Mouse (Mus musculus) retina, adult 2 months (tissue): ENCODE measurements around the gene Fxyd5.

Experiments
- DNase-seq: peaks from one replicate; pipeline ENCODE4 v3.0.0-alpha.2; 2012; ENCODE audit warnings: low read depth, low spot score

The Fxyd5 gene

GRCm38 (mm10) chr7:31063074-31063560 is 20.8 kb upstream of the Fxyd5 start:
- DNase-seq: no peak

DNA sequence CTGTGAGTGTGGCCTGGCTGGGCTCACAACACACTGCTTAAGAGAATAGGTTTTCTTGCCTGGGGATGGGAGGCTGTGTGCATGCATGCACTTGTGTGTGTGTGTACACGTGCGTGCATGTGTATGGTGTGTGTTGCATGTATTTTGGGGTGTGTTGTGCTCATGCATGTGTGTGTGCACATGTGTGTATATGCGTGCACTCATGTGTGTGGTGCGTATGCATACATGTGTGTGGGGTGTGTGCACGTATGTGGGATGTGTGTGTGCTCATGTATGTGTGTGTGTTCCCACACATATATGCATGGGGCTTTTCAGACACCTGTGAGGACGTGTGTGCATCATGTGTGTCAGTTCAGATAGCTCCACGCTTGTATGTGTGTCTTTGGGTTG is 18.3 kb upstream of the Fxyd5 start:
- no peak for DNase-seq

GRCm38 (mm10) chr7:31059919-31060620 is 17.8 kb upstream of the Fxyd5 start:
- DNase-seq: no peak

- no peak for DNase-seq
Observed at GRCm38 (mm10) chr7:31059108-31059507, 16.8 kb upstream of the Fxyd5 start, which contains the start of gene Lgi4. Gene Lgi4 (plus strand): TSS chr7:31059342.

- DNase-seq: no peak
Observed at GRCm38 (mm10) chr7:31058211-31058610, 15.9 kb upstream of the Fxyd5 start.

DNA sequence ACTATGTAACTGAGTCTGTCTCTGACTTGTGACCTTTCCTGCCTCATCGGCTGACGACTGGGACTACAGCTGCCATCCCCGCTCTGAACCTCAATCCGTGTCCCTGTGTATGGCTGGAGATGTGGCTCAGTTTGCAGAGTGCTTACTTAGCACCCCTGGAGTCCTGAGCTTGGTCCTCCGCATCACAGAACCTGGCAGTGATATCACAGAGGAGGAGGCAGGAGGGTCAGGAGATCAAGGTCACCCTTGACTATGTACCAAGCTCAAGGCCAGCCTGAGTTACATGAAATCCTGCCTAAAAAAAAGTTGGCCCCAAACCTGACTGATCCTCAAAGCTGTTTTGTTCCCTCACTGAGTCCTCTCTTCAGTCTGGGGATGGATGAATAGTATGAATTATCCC is 15.4 kb upstream of the Fxyd5 start:
- DNase-seq: no peak

- DNase-seq: no peak
Observed at GRCm38 (mm10) chr7:31057071-31057470, 14.8 kb upstream of the Fxyd5 start, which contains the start of gene Fxyd1. Gene Fxyd1 (minus strand): TSS chr7:31057199.

DNA sequence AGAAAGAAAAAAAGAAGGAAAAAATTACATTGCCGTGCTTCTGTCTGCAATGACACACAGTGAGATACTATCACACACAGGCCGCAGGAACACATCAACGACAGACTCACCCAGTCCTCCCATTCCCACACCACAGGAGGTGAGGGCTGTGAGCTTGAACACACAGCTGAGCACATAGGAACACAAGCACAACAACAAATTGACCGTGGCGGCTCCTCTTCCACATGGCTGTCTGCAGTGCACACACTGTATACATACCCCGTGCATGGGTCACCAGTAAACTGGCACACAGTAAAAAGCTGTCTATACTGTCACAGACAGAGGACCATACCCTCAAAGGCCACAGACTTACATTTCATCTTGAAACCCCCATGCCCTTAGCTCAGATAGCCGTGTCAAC is 14.2 kb upstream of the Fxyd5 start:
- DNase-seq: no peak

DNA sequence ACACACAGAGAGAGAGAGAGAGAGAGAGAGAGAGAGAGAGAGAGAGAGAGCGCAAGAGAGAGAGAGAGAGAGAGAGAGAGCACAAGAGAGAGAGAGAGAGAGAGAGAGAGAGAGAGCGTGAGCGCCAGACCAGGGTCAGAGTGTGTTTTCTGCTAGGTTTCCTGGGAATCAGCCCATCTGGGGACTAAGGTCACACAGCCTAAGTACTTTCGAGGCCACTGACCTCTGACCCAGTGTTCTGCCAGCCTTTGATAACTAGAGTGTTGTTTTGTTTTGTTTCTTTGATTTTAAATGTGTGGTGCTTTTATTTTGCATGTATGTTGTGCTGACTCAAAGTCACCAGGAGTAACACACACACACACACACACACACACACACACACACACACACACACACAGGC is 13.6 kb upstream of the Fxyd5 start:
- DNase-seq: no peak

DNA sequence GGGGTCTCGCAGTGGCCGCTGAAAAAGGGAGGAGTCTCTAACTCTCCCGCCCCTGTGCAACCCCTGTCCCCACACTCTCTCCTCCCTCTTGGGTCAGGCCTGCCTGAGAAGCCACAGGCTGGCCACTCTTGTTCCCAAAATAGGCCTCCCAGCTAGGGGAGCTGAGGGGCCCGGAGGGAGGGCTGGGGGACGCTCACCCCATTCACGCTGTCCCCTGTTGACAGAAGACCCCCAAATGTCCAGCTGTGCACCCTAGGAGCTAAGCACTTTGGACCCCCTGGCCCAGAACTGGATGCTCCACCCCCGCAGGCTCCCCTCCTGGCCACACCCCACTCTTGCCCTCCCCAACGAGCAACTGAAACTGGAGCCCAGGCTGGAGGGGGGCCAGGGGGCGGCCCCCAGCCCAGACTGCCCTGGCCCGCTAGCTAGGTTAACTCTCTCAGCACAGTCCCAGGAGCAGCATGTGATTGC is 13.1 kb upstream of the Fxyd5 start:
- no peak for DNase-seq

GRCm38 (mm10) chr7:31054661-31055320 is 12.5 kb upstream of the Fxyd5 start:
- DNase-seq: no peak

- DNase-seq: no peak
Observed at GRCm38 (mm10) chr7:31053882-31054447, 11.7 kb upstream of the Fxyd5 start.

DNA sequence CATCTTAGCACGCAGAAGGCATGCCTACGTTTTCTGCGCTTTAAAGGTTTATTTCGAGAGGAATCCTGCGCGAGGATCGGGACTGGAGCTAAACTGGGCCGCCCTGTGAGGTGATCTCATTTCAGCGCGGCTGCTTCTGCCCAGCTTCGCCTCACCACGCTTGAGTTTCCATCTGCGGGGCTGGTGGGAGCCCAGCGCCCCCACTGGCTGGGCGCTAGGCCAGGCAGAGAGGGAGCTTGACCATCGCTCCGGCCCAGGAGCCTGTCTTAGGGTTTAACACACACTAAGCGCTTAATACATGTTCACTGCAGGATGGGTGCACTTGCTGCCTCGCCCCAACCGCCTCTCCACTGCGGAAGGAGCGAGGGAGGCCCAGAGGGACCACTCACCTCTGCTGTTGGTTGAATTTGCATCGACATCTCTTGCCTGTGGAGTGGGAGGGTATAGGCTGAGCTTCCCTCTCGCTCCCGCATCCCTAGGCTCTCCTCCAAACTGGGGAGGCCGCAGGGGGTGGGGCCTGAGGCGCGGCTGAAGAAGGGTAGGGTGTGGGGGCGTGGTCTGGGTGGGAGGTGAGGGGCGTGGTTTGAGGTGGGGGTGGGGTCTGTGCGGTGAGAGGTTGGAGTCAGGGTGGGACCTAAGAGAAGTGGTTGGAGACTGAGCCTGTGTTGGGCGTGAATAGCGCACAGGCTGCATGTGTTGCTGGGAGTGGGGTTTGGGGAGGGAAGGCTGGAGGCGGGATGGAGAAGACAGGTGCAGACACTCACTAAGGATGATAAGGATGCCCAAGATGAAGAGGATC is 10.6 kb upstream of the Fxyd5 start:
- DNase-seq: no peak

- DNase-seq: no peak
Observed at GRCm38 (mm10) chr7:31052251-31052635, 10.0 kb upstream of the Fxyd5 start.

GRCm38 (mm10) chr7:31051321-31052021 is 9.2 kb upstream of the Fxyd5 start, which contains the start of gene Fxyd7:
Gene Fxyd7 (minus strand): TSS chr7:31051467.
- DNase-seq: no peak

GRCm38 (mm10) chr7:31050921-31051320 is 8.6 kb upstream of the Fxyd5 start:
- no peak for DNase-seq

DNA sequence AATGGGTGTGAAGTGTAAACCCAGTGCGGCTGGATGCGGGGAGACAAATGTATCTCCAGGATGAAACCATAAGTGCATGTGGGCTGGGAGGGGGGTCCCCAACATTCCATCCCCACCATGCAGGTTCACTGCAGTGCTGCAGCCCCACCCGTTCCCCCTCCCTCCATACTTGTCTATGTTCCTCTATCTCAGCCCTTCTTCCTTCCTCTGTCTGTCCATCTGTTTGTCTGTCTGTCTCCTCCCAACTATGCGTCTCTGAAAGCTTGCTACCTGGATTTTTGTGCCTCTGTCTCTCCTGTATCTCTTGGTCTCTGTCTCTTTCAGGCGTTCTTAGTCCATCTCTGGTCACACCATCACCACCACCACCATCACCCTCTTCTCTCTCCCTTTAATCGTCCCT is 8.2 kb upstream of the Fxyd5 start:
- no peak for DNase-seq

DNA sequence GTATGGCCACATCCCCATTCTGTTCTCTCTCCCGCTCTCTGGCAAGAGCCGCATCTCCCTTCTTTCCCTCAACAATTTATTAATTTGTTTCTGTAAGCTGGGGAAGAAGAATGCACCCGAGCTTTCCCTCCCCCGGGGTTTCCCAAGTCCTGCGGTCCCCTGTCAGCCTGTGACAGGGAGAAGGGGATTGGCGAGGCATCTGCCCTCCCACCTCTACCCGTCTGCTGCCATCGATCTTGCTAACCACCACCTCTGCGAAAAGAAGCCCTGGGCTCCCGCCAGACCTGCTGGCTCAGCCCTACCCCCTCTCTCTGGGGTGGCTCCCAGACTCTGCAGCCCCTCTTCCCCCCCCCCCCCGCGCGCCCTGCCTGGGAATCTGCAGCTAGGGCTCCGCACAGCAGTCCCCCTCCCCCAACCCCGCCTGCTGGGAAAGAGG is 7.6 kb upstream of the Fxyd5 start:
- DNase-seq: no peak

GRCm38 (mm10) chr7:31049135-31049845 is 7.0 kb upstream of the Fxyd5 start:
- no peak for DNase-seq

GRCm38 (mm10) chr7:31041662-31042315 is 492 bp downstream of the Fxyd5 start:
- DNase-seq: no peak
